Mouse (Mus musculus) cerebellum, adult 9-11 months (tissue): Measurements from ENCODE around the gene Rspo1.

Source experiments
- DNase-seq: peaks from one replicate; pipeline ENCODE4 v3.0.0; 2022

Gene Rspo1

GRCm38 (mm10) chr4:124973296-124973695 is 12.9 kb upstream of the Rspo1 start:
- DNase-seq: no peak

GRCm38 (mm10) chr4:124978201-124978600 is 8.0 kb upstream of the Rspo1 start:
- DNase-seq: no peak

DNA sequence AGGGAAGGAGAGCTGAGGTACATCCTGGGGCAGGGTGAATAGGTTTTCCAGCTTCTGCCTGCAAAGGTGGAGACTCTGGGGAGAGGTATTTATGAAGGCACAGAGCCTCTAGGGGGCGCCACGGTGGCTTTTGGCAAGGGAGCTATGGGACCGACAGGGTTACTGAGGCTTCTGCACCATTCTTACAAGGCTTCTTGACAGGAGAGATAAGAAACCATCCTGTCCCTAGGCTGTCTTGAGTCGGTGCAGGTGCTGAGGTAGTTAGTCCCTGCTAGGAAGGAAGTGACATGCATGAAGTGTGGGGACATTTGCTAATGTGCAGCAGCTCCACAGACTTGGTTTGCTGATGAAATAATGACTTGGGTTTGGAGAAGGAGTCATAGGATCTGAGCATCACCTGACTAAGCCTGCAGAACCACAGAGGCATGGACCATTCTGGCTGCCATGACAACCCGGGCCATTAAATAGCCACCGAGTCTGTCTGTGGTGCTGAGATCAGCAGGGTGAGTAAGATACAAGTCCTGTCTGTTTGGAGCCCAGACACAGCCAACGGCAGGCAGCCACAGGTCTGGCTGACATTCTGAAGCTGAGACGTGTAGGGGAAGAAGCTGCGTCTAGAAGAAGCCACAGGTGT is 2.2 kb upstream of the Rspo1 start:
- DNase-seq: no peak

DNA sequence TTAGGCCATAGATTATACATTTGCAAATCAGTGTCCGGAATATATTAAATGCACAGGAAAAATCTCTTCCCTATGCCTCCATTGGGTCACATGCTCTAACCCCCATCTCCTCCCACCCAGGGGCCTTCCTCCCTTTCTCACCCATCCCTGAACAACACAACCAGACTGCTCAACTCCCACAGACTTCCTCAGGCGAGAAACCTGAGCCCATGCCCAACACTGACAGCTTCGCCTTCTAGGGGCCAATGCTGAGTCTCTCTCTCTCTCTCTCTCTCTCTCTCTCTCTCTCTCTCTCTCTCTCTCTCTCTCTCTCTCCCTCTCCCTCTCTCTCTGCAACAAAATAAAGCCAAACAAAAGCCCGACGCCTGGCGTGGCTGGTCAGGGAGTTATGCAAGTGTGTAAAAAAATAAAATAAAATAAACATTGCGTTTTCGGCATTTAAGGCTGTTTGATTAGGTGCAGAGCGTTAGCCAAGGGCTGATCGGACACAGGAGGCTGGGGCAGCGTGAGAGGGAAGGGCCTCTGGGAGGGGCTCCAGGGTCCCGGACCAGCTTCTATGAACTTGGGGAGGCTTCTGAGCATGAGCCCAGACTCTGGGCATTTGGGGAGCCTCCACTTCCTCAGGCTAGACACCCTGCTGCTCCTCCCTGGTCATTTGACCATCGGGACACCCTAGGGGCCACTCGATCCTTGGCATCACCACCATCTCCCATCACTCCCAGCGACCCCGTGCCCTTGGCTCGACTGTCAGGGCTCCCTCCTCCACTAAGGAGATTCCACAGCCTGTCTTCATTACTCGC is 1.2 kb upstream of the Rspo1 start:
- no peak for DNase-seq

DNA sequence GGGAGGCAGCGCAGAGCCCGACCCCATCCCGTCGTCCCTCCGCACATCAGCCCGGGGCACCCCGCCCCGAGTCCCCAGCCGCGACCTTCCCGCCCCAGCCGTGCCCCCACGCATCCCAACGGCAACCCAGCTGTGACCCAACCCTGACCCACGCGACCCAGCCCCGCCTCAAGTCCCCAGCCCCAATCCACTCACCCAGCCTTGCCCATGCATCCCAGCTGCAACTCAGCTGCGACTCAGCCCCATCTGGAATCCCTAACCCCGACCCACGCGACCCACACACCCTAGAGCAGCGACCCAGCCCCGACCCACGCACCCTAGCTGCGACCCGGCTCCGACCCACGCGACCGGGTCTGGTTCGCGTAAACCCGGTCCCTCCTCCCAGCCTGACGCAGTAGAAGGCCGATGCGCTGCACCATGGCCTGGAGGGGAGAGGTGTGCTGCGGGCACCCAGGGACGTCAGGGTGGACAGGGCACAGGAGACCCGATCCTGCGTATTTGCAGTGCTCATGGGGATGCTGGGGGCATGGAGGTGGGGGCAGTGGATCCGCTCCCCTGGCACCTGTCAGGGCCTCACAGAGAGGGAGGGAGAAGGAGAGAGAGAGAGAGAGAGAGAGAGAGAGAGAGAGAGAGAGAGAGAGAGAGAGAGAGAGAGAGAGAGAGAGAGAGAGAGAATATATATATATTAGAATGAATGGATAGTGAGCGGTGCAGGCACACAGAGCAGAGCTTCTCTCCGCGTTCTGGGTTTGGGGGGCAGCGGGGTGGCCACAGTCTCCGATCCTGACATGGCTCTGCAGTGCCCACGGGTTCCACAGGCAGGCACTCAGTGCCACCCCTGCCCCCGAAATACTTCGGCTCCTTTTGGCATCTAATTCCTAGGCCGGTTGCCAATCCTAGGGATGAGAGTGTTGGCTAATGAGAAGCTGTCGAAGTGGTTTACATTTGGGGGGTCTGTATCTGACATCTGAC is 795 bp downstream of the Rspo1 start:
- DNase-seq: no peak

- DNase-seq: no peak
Observed at GRCm38 (mm10) chr4:124987711-124988097, 1.5 kb downstream of the Rspo1 start.

- DNase-seq: no peak
Observed at GRCm38 (mm10) chr4:124988382-124988781, 2.2 kb downstream of the Rspo1 start.

GRCm38 (mm10) chr4:124989787-124990253 is 3.6 kb downstream of the Rspo1 start:
- no peak for DNase-seq

DNA sequence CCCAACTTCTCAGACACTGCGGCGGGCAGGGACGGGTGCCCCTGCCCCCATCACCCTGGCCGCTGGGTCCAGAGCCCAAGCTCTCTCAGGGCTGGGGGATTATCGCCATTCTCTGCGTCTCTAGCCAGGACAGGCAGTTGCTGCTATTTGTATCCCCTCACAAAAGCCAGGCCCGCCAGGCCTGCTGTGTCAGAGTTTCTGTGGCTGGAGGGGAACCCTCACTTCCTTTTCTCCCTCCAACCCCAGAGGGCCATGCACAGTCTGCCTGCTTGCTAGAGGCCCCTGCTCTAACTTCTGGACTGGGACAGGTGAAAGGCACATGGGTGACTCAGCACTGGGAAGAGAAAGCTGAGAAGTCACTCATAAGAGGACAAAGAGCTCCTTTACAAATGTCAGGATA is 4.1 kb downstream of the Rspo1 start:
- DNase-seq: no peak

DNA sequence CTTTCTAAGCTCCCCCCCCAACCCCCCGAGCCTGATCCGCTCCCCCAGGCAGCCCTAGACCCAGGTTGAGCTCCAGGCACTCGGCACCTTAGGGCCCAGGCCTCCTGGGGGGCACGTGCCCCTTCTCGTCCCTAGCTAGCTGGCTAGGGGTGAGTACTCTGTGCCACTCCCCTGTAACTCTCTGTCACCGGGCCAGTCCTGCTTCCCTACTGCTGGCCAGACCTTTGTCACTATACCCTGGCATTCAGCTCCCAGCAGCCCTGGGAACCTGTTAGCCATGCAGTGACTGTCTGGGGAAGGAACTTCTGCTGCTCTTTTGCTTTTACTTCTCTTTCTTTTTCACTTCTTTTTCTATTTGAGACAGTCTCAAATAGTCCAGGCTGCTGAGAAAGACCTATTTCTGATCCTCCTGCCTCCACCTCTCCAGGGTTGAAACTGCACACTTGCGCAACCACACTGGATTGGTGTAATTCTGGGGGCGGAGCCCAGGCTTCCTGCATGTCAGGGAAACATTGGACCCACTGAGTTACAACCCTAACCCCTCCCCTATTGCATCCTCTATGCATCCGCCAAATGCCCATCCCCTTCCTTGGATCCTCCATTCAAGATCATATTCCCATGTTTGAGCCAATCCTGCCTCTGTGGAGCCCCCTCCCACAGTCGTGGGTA is 11.4 kb downstream of the Rspo1 start:
- DNase-seq: no peak

GRCm38 (mm10) chr4:124999548-124999947 is 13.3 kb downstream of the Rspo1 start:
- DNase-seq: no peak

- DNase-seq: no peak
Observed at GRCm38 (mm10) chr4:125002978-125003377, 16.7 kb downstream of the Rspo1 start.

- DNase-seq: no peak
Observed at GRCm38 (mm10) chr4:125004886-125005285, 18.7 kb downstream of the Rspo1 start.

GRCm38 (mm10) chr4:125007460-125007859 is 21.2 kb downstream of the Rspo1 start:
- no peak for DNase-seq

- DNase-seq: no peak
Observed at GRCm38 (mm10) chr4:125008220-125008619, 22.0 kb downstream of the Rspo1 start.

- no peak for DNase-seq
Observed at GRCm38 (mm10) chr4:125008712-125009111, 22.5 kb downstream of the Rspo1 start.

- DNase-seq: no peak
Observed at GRCm38 (mm10) chr4:125015806-125016635, 29.8 kb downstream of the Rspo1 start, which contains the start of gene Gnl2. TSS of gene Gnl2 (plus strand) at chr4:125016585.

DNA sequence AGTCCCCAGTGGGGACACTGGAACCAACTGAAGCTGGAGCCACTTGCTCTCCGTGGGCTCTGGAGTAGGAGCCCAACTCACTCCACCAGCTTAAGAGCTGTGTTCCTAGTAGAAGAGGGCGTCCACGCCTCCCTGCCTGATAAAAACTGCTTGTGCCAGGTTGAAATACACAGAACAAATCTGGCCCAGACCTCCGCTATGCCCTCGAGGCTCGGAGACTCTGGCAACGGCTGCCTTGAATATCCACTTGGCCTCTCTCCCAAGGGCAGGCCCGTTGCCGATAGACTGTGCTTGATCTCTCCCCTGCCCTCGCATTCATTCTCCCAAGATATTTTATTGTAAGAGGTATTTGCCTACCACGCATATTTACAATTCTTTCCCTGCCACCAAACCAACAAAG is 31.2 kb downstream of the Rspo1 start:
- no peak for DNase-seq

- no peak for DNase-seq
Observed at GRCm38 (mm10) chr4:125020780-125021538, 34.7 kb downstream of the Rspo1 start.

DNA sequence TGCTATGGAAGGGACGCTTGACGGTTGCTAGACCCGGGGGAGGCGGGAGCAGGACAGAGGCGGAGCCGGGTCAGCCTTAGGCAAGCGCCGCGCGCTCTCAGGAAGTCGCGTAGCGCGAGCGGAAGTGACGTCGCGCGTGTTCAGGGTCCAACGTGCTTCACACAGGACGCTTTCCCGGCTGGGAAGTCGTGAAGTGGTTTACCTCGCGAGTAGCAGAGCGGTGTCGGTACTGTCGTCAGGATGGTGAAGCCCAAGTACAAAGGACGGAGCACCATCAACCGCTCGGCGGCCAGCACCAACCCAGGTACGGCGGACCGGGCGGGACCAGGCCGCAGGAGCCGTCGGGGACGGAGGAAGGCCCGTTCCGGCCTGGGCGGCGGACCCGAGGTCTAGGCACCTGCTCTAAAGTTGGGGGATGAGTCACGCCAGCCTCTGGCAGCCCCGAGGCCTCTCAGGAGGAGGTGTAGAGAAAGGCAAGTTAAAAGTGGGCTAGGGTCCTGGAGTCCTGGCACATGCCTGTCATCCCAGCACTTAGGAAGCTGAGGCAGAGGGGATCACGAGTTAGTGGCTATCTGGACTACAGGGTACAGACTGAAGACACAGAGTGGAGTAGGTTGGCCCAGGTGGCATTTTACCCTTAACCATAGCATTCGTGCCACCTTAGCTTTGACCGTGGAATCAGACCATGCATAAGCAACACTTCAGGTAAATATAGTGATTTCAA is 43.8 kb downstream of the Rspo1 start:
- peak; percentile 92 for DNase-seq
